Mouse (Mus musculus): ENCODE data around the gene Myo1a. TPM values are rescaled to one million over a fixed set of nuclear protein-coding genes. Genes with fewer than 3 reads are reported as not detected.

The Myo1a gene
- polyA plus RNA-seq, 1 experiment from 2014 or later = 0.28 TPM

DNA sequence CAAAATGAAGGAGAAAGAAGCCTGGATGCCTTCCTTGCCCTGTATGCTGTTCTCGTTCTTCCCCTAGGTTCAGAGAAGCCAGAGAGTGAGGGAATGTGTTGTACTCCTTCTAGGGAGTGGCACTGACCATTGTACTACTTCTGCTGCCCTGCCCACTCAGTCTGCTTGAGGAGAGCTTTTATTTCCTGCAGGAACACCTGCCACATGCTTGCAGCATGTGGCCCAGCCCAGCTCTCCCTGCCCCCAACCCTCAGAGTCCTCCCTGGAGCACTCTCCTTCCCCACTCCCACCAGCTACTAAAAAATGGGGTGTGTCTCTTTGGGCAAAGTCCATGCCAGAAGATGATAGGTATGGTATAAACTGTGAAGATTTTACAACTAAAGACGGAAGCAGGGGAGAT, 677 bp upstream of the Myo1a start:
- Histone ChIP-seq H3K36me3 (peaks cover 9% of the 10 kb centered on the region), H3K4me2 (no peak overlapping the region), H3K27me3 (replicated peaks) (no peaks in the 10 kb centered on the region), H3K4me1 (peaks cover 19% of the 10 kb centered on the region), H3K4me3 (no peak overlapping the region), H3K9ac (no peak overlapping the region), H3K9me3 (no peaks in the 10 kb centered on the region), H3K27ac (replicated peaks) (no peak overlapping the region)
- no peak for ATAC-seq (ENCODE audit: extremely low read depth, insufficient number of reproducible peaks, low FRiP score, low TSS enrichment)
- WGBS = 56% methylated on average over 2 of the region's 2 CpGs

DNA sequence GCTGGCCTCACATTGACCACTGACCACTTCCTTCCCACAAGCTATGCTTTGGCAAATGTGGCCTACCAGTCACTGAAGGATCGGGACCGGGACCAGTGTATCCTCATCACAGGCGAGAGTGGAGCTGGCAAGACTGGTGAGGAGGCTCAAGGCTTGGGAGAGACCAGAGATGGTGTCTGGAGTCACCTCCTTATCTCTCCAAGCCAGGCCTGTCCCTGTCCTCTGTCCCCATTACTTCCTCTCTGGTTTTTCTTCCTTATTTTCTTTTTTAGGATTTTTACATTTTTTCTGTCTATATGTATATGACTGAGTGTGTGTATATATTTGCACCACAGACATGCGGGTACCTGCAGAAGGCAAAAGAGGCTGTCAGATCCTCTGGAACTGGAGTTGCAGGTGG, 813 bp downstream of the Myo1a start:
- 70% methylated on average over 4 of the region's 4 CpGs for WGBS
- Histone ChIP-seq H3K36me3 (no peaks in the 10 kb centered on the region), H3K4me1 (peaks cover 19% of the 10 kb centered on the region), H3K4me3 (no peak overlapping the region), H3K27me3 (replicated peaks) (no peaks in the 10 kb centered on the region), H3K27ac (replicated peaks) (no peak overlapping the region), H3K9me3 (no peaks in the 10 kb centered on the region), H3K9ac (no peak overlapping the region), H3K4me2 (no peak overlapping the region)
- ATAC-seq (ENCODE audit: extremely low read depth, insufficient number of reproducible peaks, low FRiP score, low TSS enrichment) = no peak

DNA sequence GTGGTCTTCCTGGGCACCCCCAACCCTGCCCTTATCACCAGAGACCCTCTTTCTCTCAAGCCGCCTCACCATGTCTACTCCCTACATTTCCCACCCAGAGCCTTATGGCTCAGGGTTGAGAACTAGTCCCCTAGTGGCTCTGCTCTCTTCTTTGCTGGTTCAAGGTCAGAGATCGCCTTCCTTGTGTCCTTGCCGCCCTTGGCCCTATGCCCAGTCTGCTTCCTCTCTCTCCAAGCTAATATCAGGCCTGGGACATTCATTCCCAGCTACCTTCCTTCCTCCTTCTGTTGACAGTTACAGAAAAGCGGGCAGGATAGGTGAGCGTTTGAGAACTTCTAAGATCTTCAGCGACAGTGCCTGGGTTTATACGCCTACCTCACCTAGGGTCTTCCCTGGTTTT, 2.8 kb downstream of the Myo1a start:
- Histone ChIP-seq H3K27ac (replicated peaks) (0 out of 2 replicates have a peak overlapping the region, but pooled peaks have one; percentile 3), H3K4me1 (peaks cover 19% of the 10 kb centered on the region), H3K4me3 (no peak overlapping the region), H3K36me3 (no peaks in the 10 kb centered on the region), H3K9me3 (no peaks in the 10 kb centered on the region), H3K27me3 (replicated peaks) (peaks cover 4% of the 10 kb centered on the region; the same call in 1 of the 2 replicates), H3K4me2 (no peak overlapping the region), H3K9ac (no peak overlapping the region)
- 45% methylated on average over 7 of the region's 7 CpGs for WGBS
- ATAC-seq (ENCODE audit: extremely low read depth, insufficient number of reproducible peaks, low FRiP score, low TSS enrichment) = no peak

DNA sequence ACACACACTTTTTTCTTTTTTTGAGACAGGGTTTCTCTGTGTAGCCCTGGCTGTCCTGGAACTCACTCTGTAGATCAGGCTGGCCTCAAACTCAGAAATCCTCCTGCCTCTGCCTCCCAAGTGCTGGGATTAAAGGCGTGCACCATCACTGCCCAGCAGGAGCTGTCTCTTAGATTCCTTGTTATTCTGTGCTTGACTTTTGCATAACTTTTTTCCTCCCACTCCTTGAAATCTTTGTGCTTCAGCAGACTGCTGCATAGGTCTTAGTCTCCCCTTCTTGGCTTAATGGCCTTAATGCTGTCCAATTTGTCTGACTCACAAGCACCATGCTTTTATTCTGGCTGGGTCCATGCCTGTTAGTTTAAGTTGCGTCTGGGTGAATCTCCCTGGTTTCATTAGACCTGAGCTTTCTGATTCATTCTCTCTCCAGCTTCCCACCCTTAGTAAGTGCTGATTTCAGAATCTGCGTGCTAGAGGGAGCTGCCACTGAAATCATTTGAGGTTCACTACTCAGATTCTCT, 3.9 kb downstream of the Myo1a start:
- H3K27ac ChIP-seq (replicated peaks) = no peak overlapping the region
- no peak overlapping the region for H3K9ac ChIP-seq
- no peak for ATAC-seq (ENCODE audit: extremely low read depth, insufficient number of reproducible peaks, low FRiP score, low TSS enrichment)
- no peak overlapping the region for H3K4me3 ChIP-seq
- H3K27me3 ChIP-seq (replicated peaks) = peaks cover 4% of the 10 kb centered on the region; the same call in 1 of the 2 replicates
- WGBS = 76% methylated on average over 3 of the region's 3 CpGs
- no peaks in the 10 kb centered on the region for H3K9me3 ChIP-seq
- H3K36me3 ChIP-seq = no peaks in the 10 kb centered on the region
- peaks cover 19% of the 10 kb centered on the region for H3K4me1 ChIP-seq
- H3K4me2 ChIP-seq = no peak overlapping the region

DNA sequence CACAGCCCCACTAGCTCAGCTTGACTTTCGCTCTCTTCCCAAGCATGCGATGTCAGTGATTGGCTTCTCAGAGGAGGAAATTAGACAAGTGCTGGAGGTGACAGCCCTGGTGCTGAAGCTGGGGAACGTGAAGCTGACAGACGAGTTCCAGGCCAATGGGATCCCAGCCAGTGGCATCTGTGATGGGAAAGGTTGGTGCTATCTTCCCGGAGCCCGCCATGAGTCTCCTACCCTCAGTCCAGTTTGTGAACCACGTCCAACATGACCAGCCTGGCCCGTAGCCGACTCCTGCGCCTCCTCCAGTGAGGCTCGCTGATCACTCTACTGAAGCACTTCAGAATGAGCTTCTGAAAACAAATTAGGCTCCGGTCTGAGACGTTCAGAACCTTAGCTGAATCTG, 5.4 kb downstream of the Myo1a start:
- Histone ChIP-seq H3K27me3 (replicated peaks) (peaks cover 4% of the 10 kb centered on the region), H3K27ac (replicated peaks) (no peak overlapping the region), H3K4me3 (no peak overlapping the region), H3K9me3 (no peaks in the 10 kb centered on the region), H3K9ac (no peak overlapping the region), H3K36me3 (no peaks in the 10 kb centered on the region), H3K4me2 (no peak overlapping the region), H3K4me1 (peaks cover 19% of the 10 kb centered on the region)
- WGBS = 56% methylated on average over 13 of the region's 13 CpGs
- no peak for ATAC-seq (ENCODE audit: extremely low read depth, insufficient number of reproducible peaks, low FRiP score, low TSS enrichment)

DNA sequence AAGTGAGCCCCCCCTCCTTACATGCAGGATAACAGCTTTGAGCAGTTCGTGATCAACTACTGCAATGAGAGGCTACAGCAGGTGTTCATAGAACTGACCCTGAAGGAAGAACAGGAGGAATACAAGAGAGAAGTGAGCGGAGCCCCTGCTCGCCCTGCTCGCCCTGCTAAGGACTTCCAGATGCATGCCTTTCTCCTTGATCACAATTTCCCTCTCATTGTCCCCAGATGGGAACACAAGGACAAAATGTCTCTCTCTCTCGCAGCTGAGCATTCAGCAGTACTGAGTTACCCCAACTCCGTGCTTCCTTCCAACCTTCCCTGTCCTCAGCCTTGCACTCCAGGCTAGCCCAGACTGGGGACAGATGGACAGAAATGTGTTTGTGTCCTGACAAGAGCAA, 7.8 kb downstream of the Myo1a start:
- no peak for ATAC-seq (ENCODE audit: extremely low read depth, insufficient number of reproducible peaks, low FRiP score, low TSS enrichment)
- no peak overlapping the region for H3K27ac ChIP-seq (replicated peaks)
- H3K36me3 ChIP-seq = no peaks in the 10 kb centered on the region
- 62% methylated on average over 6 of the region's 6 CpGs for WGBS
- H3K27me3 ChIP-seq (replicated peaks) = peaks cover 4% of the 10 kb centered on the region
- H3K4me1 ChIP-seq = peaks cover 6% of the 10 kb centered on the region
- no peak overlapping the region for H3K4me2 ChIP-seq
- H3K9me3 ChIP-seq = no peaks in the 10 kb centered on the region
- no peak overlapping the region for H3K9ac ChIP-seq
- no peak overlapping the region for H3K4me3 ChIP-seq

DNA sequence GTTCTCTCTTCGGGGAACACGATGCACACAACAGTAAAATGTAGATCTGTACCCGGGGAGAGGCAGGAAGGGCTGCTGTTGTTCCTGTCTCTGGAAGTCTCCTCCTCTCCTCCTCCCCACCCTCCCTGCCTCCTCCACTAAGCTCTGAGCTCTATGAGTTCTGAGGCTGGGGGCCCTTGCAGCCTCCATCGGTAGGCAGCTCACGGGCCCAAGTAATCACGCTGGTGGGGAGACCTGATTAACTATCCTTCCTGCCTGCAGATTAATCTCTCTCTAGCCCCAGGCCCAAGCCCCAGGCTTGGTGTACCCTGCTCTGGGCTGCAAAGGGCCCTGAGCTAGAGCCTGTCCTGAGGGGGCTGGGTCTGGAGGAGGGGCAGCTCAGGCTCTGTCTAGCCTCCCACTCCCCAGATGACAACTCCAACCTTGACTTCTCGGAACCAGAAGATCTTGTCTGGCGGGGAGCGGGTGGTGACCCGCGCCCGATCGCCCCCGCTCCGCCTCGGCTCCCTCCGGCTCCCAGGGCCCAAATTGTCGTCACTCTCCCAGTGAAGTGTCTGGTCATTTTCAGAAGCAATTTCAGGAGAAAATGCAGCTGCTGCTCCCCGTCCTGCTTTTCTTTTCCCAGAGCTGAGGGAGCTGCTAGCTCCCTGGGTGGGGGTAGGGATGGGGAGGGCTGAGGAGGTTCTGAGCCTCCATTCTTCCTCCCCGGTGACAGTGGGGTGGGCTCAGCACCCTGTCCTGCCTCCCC, 16.9 kb downstream of the Myo1a start:
- Histone ChIP-seq H3K4me2 (peak overlapping the region; percentile 61), H3K4me1 (peaks cover 16% of the 10 kb centered on the region), H3K4me3 (peak overlapping the region; percentile 30), H3K27ac (replicated peaks) (peak overlapping the region; percentile 33), H3K9me3 (no peaks in the 10 kb centered on the region), H3K9ac (peak overlapping the region; percentile 69), H3K36me3 (no peaks in the 10 kb centered on the region), H3K27me3 (replicated peaks) (peaks cover 72% of the 10 kb centered on the region)
- ATAC-seq (ENCODE audit: extremely low read depth, insufficient number of reproducible peaks, low FRiP score, low TSS enrichment) = no peak
- 8% methylated on average over 20 of the region's 20 CpGs for WGBS

DNA sequence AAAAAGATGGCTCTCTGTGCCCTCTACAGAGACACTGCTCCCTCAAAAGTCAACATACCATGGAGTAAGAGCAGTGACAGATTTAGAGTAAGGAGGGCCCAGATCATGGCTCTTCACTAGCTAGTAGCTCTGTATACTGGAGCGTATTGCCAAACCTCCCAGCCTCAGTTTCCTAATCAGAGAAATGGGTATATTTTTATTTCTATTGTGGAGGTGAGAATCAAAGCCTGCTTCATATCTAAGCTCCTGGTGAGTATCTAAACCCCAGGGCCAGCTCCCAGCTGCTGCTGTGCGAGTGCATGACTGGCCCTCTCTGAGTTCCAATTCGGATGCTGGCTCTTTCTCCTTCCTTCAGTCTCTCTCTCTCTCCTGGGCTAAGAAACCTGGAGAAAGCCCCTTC, 19.2 kb downstream of the Myo1a start, which contains the start of gene Tac2:
TSS of gene Tac2 (plus strand) at position 301 of the 400 bp plus-strand sequence.
- no peak within 1 kb of the TSS for H3K9ac ChIP-seq
- no peak for ATAC-seq (ENCODE audit: extremely low read depth, insufficient number of reproducible peaks, low FRiP score, low TSS enrichment)
- no peak within 1 kb of the TSS for H3K4me2 ChIP-seq
- H3K9me3 ChIP-seq = no peaks in the 10 kb centered on the region
- H3K27me3 ChIP-seq (replicated peaks) = peaks cover 90% of the 10 kb centered on the region
- H3K4me1 ChIP-seq = peaks cover 16% of the 10 kb centered on the region
- no peak within 1 kb of the TSS for H3K27ac ChIP-seq (replicated peaks)
- no peak within 1 kb of the TSS for H3K4me3 ChIP-seq
- 63% methylated on average over 3 of the region's 3 CpGs for WGBS
- H3K36me3 ChIP-seq = no peaks in the 10 kb centered on the region

DNA sequence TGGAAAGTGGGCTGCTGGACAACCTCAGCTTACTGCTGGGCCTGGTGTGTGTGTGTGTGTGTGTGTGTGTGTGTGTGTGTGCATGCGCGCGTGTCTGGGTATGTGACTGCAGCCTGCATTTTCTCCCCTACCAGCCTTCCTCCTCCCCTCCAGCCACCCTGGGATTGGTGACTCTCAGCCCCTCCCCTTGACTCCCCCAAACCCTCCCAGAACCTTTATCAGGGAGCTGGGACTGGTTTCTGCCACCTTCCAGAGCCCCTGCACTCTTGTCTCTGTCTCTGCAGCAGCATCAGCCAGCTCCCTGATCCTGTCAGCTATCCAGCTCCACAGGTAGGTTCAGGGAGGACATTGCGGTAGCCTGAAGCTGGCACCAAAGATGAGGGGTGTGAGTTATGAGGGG, 20.2 kb downstream of the Myo1a start:
- H3K27ac ChIP-seq (replicated peaks) = no peak overlapping the region
- no peaks in the 10 kb centered on the region for H3K9me3 ChIP-seq
- H3K36me3 ChIP-seq = no peaks in the 10 kb centered on the region
- WGBS = 60% methylated on average over 4 of the region's 4 CpGs
- no peak overlapping the region for H3K9ac ChIP-seq
- H3K4me3 ChIP-seq = no peak overlapping the region
- H3K27me3 ChIP-seq (replicated peaks) = peaks cover 87% of the 10 kb centered on the region
- H3K4me2 ChIP-seq = no peak overlapping the region
- no peak for ATAC-seq (ENCODE audit: extremely low read depth, insufficient number of reproducible peaks, low FRiP score, low TSS enrichment)
- H3K4me1 ChIP-seq = peaks cover 16% of the 10 kb centered on the region

DNA sequence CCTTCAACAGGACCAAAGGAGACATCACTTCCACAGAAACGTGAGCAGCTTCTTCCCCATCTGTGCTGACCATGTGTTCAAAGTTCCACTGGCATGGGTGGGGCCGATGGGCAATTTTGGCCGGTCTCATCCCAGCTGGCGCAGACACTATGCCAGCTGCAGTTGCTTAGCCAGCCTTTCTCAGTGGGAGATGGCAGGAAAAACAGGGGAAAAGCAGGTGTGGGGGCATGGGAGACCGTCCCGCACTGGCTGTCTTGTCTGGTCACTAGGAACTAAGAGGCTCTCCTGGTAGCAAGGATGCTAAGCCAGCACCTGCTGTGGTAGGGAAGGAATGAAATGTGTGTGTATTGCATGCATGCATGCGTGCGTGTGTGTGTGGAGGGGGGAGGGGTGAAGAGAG, 23.5 kb downstream of the Myo1a start:
- Histone ChIP-seq H3K36me3 (no peaks in the 10 kb centered on the region), H3K9me3 (no peaks in the 10 kb centered on the region), H3K27ac (replicated peaks) (no peak overlapping the region), H3K4me2 (no peak overlapping the region), H3K4me1 (no peaks in the 10 kb centered on the region), H3K4me3 (no peak overlapping the region), H3K27me3 (replicated peaks) (peaks cover 64% of the 10 kb centered on the region), H3K9ac (no peak overlapping the region)
- ATAC-seq (ENCODE audit: extremely low read depth, insufficient number of reproducible peaks, low FRiP score, low TSS enrichment) = no peak
- 64% methylated on average over 8 of the region's 8 CpGs for WGBS

DNA sequence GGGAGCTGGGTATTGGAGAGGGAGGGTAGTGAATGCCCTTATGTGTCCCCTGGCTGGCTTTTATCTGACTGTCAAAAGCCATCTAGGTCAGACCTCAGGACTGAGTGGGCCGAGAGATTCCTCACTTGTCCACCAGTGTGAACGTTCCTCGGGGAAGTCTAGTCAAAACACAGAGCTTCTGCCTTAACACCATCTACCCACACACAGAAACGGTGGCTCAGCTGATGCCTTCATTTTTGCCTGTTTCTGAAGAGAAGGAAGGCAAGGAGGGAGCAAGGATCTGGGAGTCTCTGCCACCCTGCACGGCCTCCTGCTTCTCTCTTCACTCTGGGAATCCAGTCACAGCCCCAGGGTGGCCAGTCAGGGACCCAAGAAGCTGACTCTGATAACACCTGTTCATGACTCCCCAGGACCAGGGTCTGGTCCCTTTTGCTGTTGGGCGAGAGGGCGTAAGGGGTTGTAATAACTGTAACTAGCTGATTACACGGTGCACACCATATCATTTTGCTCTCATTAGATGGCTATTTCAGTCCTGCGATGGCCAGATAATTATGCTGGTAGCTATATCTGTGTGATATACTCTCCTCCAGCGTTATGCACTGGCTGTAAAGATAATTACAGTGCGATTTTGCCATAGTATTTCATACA, 25.4 kb downstream of the Myo1a start:
- Histone ChIP-seq H3K27me3 (replicated peaks) (peaks cover 51% of the 10 kb centered on the region), H3K4me3 (no peak overlapping the region), H3K36me3 (no peaks in the 10 kb centered on the region), H3K9ac (no peak overlapping the region), H3K4me2 (no peak overlapping the region), H3K27ac (replicated peaks) (no peak overlapping the region), H3K4me1 (0 out of 2 replicates have a peak, but pooled peaks cover 3% of the 10 kb centered on the region), H3K9me3 (no peaks in the 10 kb centered on the region)
- ATAC-seq (ENCODE audit: extremely low read depth, insufficient number of reproducible peaks, low FRiP score, low TSS enrichment) = no peak
- whole genome bisulfite sequencing = 56% methylated on average over 11 of the region's 11 CpGs
